Mouse (Mus musculus): ENCODE data around the gene March6. TPM values are rescaled to one million over a fixed set of nuclear protein-coding genes. Genes with fewer than 3 reads are reported as not detected.

Gene March6
- polyA plus RNA-seq, 1 experiment from 2014 or later, result 27.3 TPM

DNA sequence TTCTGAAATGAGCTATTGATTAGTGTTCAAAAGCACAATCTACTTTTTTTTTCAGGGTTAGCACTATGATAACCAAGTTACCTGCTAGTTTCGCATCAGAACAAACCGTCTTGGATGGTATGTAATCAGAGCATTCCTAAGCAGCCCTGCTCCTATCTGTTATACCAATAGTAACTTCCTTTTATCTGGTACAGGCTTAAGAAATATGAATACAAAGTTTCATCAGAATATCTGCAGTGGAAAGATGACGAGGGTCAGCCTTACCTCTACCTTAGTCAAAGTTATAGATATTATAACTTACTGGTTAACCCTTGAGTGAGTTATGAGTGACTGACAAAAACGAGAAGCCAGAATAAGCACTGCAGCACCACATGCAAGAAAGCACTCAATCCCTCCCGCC is 64.6 kb downstream of the March6 start:
- Histone ChIP-seq H3K36me3 (peaks cover 76% of the 10 kb centered on the region), H3K4me1 (no peaks in the 10 kb centered on the region), H3K9me3 (no peaks in the 10 kb centered on the region), H3K27ac (no peak overlapping the region), H3K9ac (no peak overlapping the region), H3K4me3 (no peak overlapping the region), H3K27me3 (no peaks in the 10 kb centered on the region), H3K4me2 (no peak overlapping the region)
- 91% methylated on average over 5 of the region's 5 CpGs for WGBS
- no peak for ATAC-seq (ENCODE audit: borderline replicate concordance, extremely low read depth, low FRiP score, low TSS enrichment)

DNA sequence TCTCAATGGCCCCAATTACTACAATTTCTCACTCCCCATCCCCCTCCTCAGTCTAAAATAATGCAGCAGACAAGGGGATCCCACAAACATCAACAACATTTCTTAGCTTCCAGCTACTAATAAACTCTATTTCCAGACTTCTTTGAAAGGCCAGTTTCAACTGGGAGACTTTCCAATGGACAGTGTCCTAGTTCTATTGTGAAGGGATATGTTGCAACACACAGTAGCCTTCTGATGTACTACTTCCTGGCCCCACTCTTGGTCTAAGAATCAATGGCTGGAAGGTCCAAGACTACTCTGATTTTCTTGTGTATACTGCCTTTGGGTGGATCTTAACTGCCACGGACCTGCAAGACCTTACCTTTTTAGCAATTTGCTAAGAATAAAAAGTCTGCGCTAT is 65.0 kb downstream of the March6 start:
- WGBS, result 94% methylated on average over 2 of the region's 2 CpGs
- H3K9ac ChIP-seq, result no peak overlapping the region
- no peak overlapping the region for H3K4me3 ChIP-seq
- H3K4me1 ChIP-seq, result no peaks in the 10 kb centered on the region
- no peaks in the 10 kb centered on the region for H3K27me3 ChIP-seq
- H3K9me3 ChIP-seq, result no peaks in the 10 kb centered on the region
- no peak for ATAC-seq (ENCODE audit: borderline replicate concordance, extremely low read depth, low FRiP score, low TSS enrichment)
- H3K36me3 ChIP-seq, result peaks cover 78% of the 10 kb centered on the region
- no peak overlapping the region for H3K4me2 ChIP-seq
- H3K27ac ChIP-seq, result no peak overlapping the region

DNA sequence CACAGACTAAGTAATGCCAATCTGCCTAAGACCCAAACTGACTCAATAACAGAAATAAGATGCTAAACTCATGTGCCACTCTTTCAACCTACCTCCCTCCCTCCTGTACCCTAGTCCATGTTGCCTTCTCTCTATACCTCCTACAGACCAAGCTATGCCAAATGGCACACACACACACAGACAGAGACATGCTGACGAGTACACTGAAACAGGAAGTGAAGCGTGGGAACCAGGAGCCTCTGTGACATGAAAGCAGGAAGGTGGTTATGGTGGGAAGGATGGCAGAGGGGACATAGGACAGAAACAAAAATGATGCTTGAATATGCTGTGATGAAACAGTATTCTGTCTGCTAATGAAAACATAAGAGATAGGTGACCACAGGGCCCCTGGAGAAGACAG is 70.3 kb downstream of the March6 start:
- H3K9me3 ChIP-seq, result no peaks in the 10 kb centered on the region
- H3K36me3 ChIP-seq, result peaks cover 80% of the 10 kb centered on the region
- H3K27ac ChIP-seq, result no peak overlapping the region
- ATAC-seq (ENCODE audit: borderline replicate concordance, extremely low read depth, low FRiP score, low TSS enrichment), result no peak
- no peak overlapping the region for H3K4me2 ChIP-seq
- no peak overlapping the region for H3K4me3 ChIP-seq
- no peaks in the 10 kb centered on the region for H3K27me3 ChIP-seq
- no peaks in the 10 kb centered on the region for H3K4me1 ChIP-seq
- 89% methylated on average over 2 of the region's 2 CpGs for WGBS
- no peak overlapping the region for H3K9ac ChIP-seq

DNA sequence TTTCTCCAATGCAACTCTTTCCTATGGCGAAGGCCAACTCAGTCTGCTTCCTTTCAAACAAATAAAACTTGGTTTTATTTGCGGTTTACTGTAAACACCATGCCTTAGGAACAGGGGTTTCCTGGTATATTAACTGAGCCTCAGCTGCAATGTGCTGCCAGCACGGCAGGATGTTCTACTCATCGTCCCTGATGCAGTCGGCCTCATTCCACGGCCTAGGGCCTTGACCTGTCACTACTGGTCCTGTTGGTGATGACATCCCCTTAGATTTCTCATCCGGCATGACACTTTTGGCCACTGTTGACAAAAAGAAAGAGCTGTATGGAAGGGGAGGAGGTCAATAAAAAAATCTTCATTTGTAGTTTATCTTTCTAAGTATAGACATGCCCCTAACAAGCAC is 72.8 kb downstream of the March6 start:
- Histone ChIP-seq H3K36me3 (peaks cover 60% of the 10 kb centered on the region), H3K4me2 (no peak overlapping the region), H3K27ac (no peak overlapping the region), H3K9ac (no peak overlapping the region), H3K27me3 (no peaks in the 10 kb centered on the region), H3K9me3 (no peaks in the 10 kb centered on the region), H3K4me3 (no peak overlapping the region), H3K4me1 (0 out of 2 replicates have a peak, but pooled peaks cover 3% of the 10 kb centered on the region)
- WGBS, result 87% methylated on average over 7 of the region's 7 CpGs
- ATAC-seq (ENCODE audit: borderline replicate concordance, extremely low read depth, low FRiP score, low TSS enrichment), result no peak

DNA sequence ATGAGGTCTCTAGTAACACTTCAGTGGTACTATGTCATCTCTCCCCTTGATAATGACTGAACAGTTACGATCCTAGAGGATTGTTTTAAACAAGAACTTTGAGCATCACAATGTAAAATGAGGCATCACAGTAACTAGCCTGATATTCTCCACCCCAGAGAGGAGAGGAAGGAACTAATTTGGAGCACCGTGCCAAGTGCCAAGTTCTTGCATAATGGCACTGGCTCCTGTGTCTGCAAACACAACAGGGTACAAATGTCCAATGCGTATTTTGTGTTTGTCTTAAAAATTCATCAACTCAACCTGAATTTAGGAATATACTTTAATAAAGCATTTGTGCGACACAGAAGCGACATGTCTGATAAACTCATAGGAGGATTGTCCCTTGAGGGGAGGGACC is 74.5 kb downstream of the March6 start:
- H3K9me3 ChIP-seq, result no peaks in the 10 kb centered on the region
- H3K4me2 ChIP-seq, result no peak overlapping the region
- no peaks in the 10 kb centered on the region for H3K27me3 ChIP-seq
- peaks cover 43% of the 10 kb centered on the region for H3K36me3 ChIP-seq
- H3K4me3 ChIP-seq, result no peak overlapping the region
- no peak overlapping the region for H3K9ac ChIP-seq
- no peak for ATAC-seq (ENCODE audit: borderline replicate concordance, extremely low read depth, low FRiP score, low TSS enrichment)
- H3K27ac ChIP-seq, result no peak overlapping the region
- 83% methylated on average over 5 of the region's 5 CpGs for WGBS
- H3K4me1 ChIP-seq, result peaks cover 10% of the 10 kb centered on the region; the same call in 1 of the 2 replicates

DNA sequence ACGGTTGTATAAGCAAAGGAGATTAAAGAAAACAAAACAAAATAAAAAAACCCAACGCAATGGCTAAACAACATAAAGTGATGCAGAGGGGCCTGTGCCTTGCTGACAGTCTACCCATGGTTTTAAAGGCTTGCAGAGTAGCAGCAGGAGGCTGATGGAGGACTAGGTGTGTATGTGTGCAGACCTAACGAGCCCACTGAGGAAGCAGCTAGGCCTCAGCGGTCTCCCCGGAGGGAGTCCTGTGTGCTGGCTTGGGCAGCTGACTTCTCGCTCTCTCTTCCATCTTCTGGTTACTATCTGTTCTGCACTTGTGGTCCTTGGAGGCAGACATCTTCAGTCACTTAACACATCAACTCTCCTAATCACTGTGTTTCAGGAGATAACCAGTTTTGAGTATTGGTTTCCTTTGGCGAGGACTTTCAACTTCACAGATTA is 76.0 kb downstream of the March6 start:
- 59% methylated on average over 7 of the region's 7 CpGs for WGBS
- no peak for ATAC-seq (ENCODE audit: borderline replicate concordance, extremely low read depth, low FRiP score, low TSS enrichment)
- Histone ChIP-seq H3K27me3 (no peaks in the 10 kb centered on the region), H3K4me3 (no peak overlapping the region), H3K4me2 (no peak overlapping the region), H3K36me3 (peaks cover 28% of the 10 kb centered on the region), H3K9ac (no peak overlapping the region), H3K27ac (no peak overlapping the region; the same call in 1 of the 2 replicates), H3K9me3 (no peaks in the 10 kb centered on the region), H3K4me1 (peaks cover 10% of the 10 kb centered on the region; the same call in 1 of the 2 replicates)

DNA sequence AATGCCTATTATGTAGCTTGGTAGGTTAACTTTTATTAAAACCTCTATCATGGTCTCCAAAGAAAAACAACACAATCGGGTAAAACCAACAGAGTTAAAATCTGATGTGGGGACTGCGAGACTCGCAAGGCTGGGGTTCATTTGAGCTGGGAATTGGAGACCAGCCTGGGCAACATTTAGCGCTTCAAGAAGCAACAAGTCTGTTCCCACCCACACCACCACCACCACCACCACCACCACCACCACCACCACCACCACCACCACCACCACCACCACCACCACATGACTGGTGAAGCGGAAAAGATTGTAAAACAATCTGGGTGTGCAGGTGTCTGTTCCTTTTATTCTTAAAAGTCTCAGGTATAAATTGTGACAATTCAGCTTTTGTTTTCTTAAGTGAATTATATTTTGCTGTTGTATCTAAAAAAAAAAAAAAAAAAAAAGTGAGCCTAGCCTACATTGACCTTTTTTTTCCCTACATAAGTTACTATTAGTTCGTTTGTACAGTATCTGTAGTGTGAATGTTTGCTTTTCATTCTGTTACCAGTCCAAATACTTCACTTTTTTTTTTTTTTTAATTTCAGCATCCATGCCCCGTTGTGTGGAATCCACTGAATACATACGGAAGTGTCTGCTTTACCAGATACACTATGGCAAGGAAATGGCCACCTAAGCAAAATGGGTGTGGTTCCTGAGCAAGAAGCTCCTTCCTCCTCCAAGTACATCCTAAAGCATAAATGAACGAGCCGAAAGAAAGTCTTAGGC is 76.6 kb downstream of the March6 start:
- Histone ChIP-seq H3K27me3 (no peaks in the 10 kb centered on the region), H3K36me3 (peaks cover 22% of the 10 kb centered on the region), H3K27ac (peak overlapping the region; percentile 81), H3K4me1 (peaks cover 10% of the 10 kb centered on the region; the same call in 1 of the 2 replicates), H3K9me3 (no peaks in the 10 kb centered on the region), H3K4me3 (peak overlapping the region; percentile 65), H3K9ac (no peak overlapping the region), H3K4me2 (peak overlapping the region; percentile 84)
- no peak for ATAC-seq (ENCODE audit: borderline replicate concordance, extremely low read depth, low FRiP score, low TSS enrichment)
- 41% methylated on average over 10 of the region's 10 CpGs for WGBS

DNA sequence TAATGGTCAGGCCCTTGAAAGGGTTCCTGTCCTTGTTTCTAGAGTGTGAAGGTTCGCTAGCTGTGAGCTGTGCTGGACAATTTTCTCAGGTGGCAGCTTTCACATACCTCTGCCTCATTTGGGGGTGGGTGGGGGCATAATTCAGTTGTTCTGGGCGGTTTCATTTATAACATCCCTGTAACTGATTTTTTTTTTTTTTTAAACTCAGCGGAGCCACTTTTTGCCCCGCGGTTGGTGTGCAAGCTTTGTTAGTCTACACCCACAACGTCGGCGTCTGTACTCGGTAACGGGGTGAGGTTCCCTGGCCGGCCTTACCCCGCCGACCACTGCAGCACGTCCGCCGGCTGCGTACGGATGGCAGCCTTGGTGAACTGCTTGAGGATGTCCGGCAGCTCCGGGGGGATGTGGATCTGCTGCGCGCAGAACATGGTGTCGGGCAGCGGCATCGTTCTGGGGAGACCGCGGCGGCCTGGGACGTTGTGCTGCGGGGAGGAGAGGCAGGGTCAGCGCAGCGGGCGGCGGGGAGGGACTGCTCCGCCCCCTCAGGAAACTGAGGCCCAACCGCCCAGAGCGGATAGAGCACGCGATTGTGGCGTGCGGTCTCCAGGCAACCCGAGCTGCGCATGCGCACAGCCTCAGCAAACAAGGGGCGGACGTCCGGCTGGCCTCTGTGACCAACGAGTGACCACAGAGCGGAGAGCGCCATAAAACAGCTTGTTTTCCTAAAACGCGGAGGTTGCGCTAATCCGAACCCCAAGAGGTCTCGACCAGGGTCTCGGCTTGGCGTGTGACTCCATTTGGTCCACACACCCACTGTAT is 77.5 kb downstream of the March6 start, which contains the start of gene Ropn1l:
Gene Ropn1l, minus strand, starts transcription at position 640 of the 819 bp plus-strand sequence.
- Histone ChIP-seq H3K36me3 (peaks cover 13% of the 10 kb centered on the region; the same call in 1 of the 2 replicates), H3K9me3 (no peaks in the 10 kb centered on the region), H3K4me2 (peak within 1 kb of the TSS; percentile 84), H3K27me3 (no peaks in the 10 kb centered on the region), H3K4me1 (peaks cover 10% of the 10 kb centered on the region; the same call in 1 of the 2 replicates), H3K9ac (peak within 1 kb of the TSS; percentile 70), H3K4me3 (peak within 1 kb of the TSS; percentile 65), H3K27ac (peak within 1 kb of the TSS; percentile 81)
- WGBS, result under 1% methylated on average over 57 of the region's 57 CpGs
- peak; percentile 95 for ATAC-seq (ENCODE audit: borderline replicate concordance, extremely low read depth, low FRiP score, low TSS enrichment)

DNA sequence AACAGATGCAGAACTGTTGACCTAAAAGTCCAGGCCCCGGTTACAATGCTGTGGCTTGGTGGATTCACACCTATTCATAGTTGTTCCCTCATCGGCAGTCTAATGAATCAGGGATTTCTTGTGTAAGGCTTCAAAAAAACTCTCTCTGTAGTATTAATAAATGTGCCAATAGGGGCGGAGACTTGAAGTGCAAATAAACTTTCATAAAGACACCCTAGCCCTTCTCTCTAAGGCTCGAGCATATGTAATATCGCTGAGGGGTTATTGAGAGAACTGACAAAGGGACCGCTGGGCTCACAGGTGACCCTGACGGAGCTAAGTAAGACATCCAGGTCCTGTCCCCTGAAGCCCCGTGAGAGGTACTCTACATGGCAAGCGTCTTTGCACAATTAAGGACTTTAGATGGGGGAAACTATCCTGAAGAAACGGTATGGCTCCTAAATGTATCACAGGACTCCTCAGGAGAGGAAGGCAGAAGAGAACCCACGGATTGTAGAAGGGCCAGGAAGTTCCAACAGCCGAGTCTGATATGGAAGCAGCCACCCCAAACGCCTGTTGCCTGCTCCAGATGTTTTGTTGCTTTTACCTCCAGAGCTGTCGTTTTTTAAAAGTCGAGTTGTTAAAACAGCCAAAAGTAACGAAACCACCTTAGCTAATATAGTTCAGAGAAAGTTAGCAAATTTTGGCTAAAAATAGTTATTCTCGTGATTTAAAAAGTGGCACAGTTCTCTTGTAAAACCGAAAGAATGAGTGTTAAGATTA is 78.3 kb downstream of the March6 start:
- H3K36me3 ChIP-seq, result 0 out of 2 replicates have a peak, but pooled peaks cover 8% of the 10 kb centered on the region
- no peak for ATAC-seq (ENCODE audit: borderline replicate concordance, extremely low read depth, low FRiP score, low TSS enrichment)
- no peaks in the 10 kb centered on the region for H3K9me3 ChIP-seq
- H3K27me3 ChIP-seq, result no peaks in the 10 kb centered on the region
- peak overlapping the region; percentile 65 for H3K4me3 ChIP-seq
- WGBS, result 37% methylated on average over 18 of the region's 18 CpGs
- H3K9ac ChIP-seq, result peak overlapping the region; percentile 70
- H3K27ac ChIP-seq, result peak overlapping the region; percentile 81; the same call in 1 of the 2 replicates
- H3K4me1 ChIP-seq, result peaks cover 10% of the 10 kb centered on the region; the same call in 1 of the 2 replicates
- peak overlapping the region; percentile 84 for H3K4me2 ChIP-seq

DNA sequence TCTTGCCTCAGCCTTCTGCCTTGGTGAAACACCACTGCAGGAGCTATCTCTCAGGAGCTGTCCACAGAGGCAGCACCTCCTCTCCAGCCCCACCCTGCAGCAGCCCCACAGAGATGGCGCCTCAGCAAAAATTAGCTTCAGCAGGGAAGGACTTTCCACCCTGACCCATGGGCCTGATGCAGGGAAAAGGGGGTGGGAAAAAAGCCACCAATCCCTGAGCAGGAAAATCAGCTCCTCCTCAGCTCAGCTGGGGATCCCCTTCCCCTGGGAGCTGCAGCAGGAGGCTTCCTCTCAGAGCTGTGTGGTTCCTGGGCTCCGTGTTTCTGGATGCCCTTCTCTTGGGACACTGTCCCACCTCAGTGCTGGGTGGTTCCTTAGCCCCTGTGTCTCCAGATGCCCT is 81.1 kb downstream of the March6 start:
- Histone ChIP-seq H3K4me3 (no peak overlapping the region), H3K27me3 (no peaks in the 10 kb centered on the region), H3K9ac (no peak overlapping the region), H3K36me3 (no peaks in the 10 kb centered on the region), H3K9me3 (no peaks in the 10 kb centered on the region), H3K4me2 (no peak overlapping the region), H3K4me1 (peaks cover 9% of the 10 kb centered on the region; the same call in 1 of the 2 replicates), H3K27ac (no peak overlapping the region)
- ATAC-seq (ENCODE audit: borderline replicate concordance, extremely low read depth, low FRiP score, low TSS enrichment), result no peak
- 14% methylated on average over 2 of the region's 2 CpGs for WGBS

DNA sequence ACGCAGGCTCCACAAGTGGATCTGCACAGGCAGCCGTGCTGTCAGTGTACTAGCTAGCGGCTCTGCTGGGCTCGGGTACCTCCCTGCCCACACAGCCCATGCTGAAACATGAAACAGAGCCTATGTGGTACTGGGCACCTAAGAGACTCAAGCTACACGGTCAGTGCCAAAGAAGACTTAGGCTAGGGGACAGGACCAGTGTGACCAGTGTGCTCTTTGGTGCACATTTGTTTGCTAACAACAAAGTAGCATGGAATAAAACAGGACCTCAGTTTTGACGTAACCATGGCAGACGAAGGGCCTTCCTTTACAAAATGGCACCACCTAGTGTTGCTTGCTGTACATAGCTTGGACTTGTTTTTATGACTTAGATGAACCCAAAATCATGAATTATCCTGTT is 83.7 kb downstream of the March6 start:
- 0 out of 2 replicates have a peak, but pooled peaks cover under 1% of the 10 kb centered on the region for H3K4me1 ChIP-seq
- H3K9ac ChIP-seq, result no peak overlapping the region
- no peaks in the 10 kb centered on the region for H3K9me3 ChIP-seq
- 36% methylated on average over 7 of the region's 7 CpGs for WGBS
- H3K4me3 ChIP-seq, result no peak overlapping the region
- H3K36me3 ChIP-seq, result no peaks in the 10 kb centered on the region
- ATAC-seq (ENCODE audit: borderline replicate concordance, extremely low read depth, low FRiP score, low TSS enrichment), result no peak; the same call in 1 of the 2 replicates
- H3K4me2 ChIP-seq, result peak overlapping the region; percentile 16; the same call in 1 of the 2 replicates
- H3K27me3 ChIP-seq, result no peaks in the 10 kb centered on the region
- no peak overlapping the region for H3K27ac ChIP-seq

Measured in lung, embryonic 15.5 days (tissue).